Mouse (Mus musculus): ENCODE measurements at regions not wholly inside any gene's neighbourhood (a gene's known extent, or its start where the extent isn't known, plus 50 kb on each side); places are given as distances from the start of the nearest gene placed in this dataset.

GRCm38 (mm10) chr1:194208034-194209000 lies 409.7 kb upstream of the Plxna2 start:
- DNase-seq: no peak

- DNase-seq: no peak
These were observed 420.5 kb upstream of the Plxna2 start for GRCm38 (mm10) chr1:194197516-194197915.

- DNase-seq: no peak
These were observed 435.7 kb upstream of the Plxna2 start for GRCm38 (mm10) chr1:194182293-194182692.

- DNase-seq: no peak
These were observed 456.5 kb upstream of the Plxna2 start for GRCm38 (mm10) chr1:194161469-194161868.

GRCm38 (mm10) chr1:194160761-194161461 lies 457.1 kb upstream of the Plxna2 start:
- DNase-seq: no peak

- no peak for DNase-seq
These were observed 460.8 kb upstream of the Plxna2 start for GRCm38 (mm10) chr1:194157268-194157667.

GRCm38 (mm10) chr1:194148416-194149364 lies 469.3 kb upstream of the Plxna2 start:
- DNase-seq: no peak

- no peak for DNase-seq
These were observed 500.2 kb upstream of the Plxna2 start for GRCm38 (mm10) chr1:194117631-194118360.

GRCm38 (mm10) chr1:194114399-194114798 lies 503.6 kb upstream of the Plxna2 start:
- no peak for DNase-seq

GRCm38 (mm10) chr1:194111931-194112330 lies 506.1 kb upstream of the Plxna2 start:
- no peak for DNase-seq

- DNase-seq: no peak
These were observed 508.6 kb upstream of the Plxna2 start for GRCm38 (mm10) chr1:194109172-194110071.

- DNase-seq: no peak
These were observed 509.9 kb upstream of the Plxna2 start for GRCm38 (mm10) chr1:194108132-194108531.

- DNase-seq: no peak
These were observed 510.6 kb upstream of the Plxna2 start for GRCm38 (mm10) chr1:194107271-194107938.

GRCm38 (mm10) chr1:194089918-194090548 lies 528.0 kb upstream of the Plxna2 start:
- DNase-seq: no peak

GRCm38 (mm10) chr1:194058512-194058911 lies 559.5 kb upstream of the Plxna2 start:
- DNase-seq: no peak

- no peak for DNase-seq
These were observed 561.5 kb upstream of the Plxna2 start for GRCm38 (mm10) chr1:194056544-194056943.

GRCm38 (mm10) chr1:194049746-194050351 lies 568.2 kb upstream of the Plxna2 start:
- DNase-seq: no peak

Data from gastrocnemius, postnatal 25 days (tissue).